Mouse (Mus musculus) CH12.LX (cell line): ENCODE data around the gene Plcb1.

Experiments
- CHD1 ChIP-seq: IDR thresholded peaks from 2 replicates; pipeline ENCODE4 v1.6.1; 2012; ENCODE audit warnings: low read depth, low read length, improper control_type of control experiment, inconsistent platforms
- CTCF ChIP-seq, 2 experiments: IDR thresholded peaks in 1 of 2; conservative IDR thresholded peaks in 1 of 2; 2 replicates each; pipeline ENCODE4 v1.5.1; 2011 to 2012; ENCODE audit warnings: low read depth in 2 of 2, low read length in 2 of 2, improper control_type of control experiment in 1 of 2, inconsistent platforms in 1 of 2, mild to moderate bottlenecking in 1 of 2, moderate library complexity in 1 of 2
- EP300 ChIP-seq: IDR thresholded peaks from 2 replicates; pipeline ENCODE4 v1.6.1; 2011; ENCODE audit warnings: low read length, improper control_type of control experiment
- HCFC1 ChIP-seq: IDR thresholded peaks from 2 replicates; pipeline ENCODE4 v1.6.1; 2012; ENCODE audit warnings: low read depth, mild to moderate bottlenecking, inconsistent platforms, low read length, improper control_type of control experiment
- KAT2A ChIP-seq: IDR thresholded peaks from 2 replicates; pipeline ENCODE4 v1.6.1; 2012; ENCODE audit warnings: low read length, improper control_type of control experiment, inconsistent platforms; ENCODE audit not compliant: insufficient replicate concordance
- MAFK ChIP-seq: IDR thresholded peaks from 2 replicates; pipeline ENCODE4 v1.6.1; 2011; ENCODE audit warnings: low read length, improper control_type of control experiment; ENCODE audit not compliant: insufficient replicate concordance
- SMC3 ChIP-seq: IDR thresholded peaks from 2 replicates; pipeline ENCODE4 v1.6.1; 2011; ENCODE audit warnings: low read depth, low read length, improper control_type of control experiment
- TCF12 ChIP-seq: IDR thresholded peaks from 2 replicates; pipeline ENCODE4 v1.6.1; 2014; ENCODE audit warnings: low read depth, mild to moderate bottlenecking, inconsistent platforms, low read length, improper control_type of control experiment
- USF1 ChIP-seq: IDR thresholded peaks from 2 replicates; pipeline ENCODE4 v1.6.1; 2014; ENCODE audit warnings: low read depth, mild to moderate bottlenecking, inconsistent platforms, low read length, improper control_type of control experiment
- ZC3H11A ChIP-seq: IDR thresholded peaks from 2 replicates; pipeline ENCODE4 v1.6.1; 2012; ENCODE audit warnings: low read depth, mild to moderate bottlenecking, inconsistent platforms, low read length, improper control_type of control experiment

DNA sequence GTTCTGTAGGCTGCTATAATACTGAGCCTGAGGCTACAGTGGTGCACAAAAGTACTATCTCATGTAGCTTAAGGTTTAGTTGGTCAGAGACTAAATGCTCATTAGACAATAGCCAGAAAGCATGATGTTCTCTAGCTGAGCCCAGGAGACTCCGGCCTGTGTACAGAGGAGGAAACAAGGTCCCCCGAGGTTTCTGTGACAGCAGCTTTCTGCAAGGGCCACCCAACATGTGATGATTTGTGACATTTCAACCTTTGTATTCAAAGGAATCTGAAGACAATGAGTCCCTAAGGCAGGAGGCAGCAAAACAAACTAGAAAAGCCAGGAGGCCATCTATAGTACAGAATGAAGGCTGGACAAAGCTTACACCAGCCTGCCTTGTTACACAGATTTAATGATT lies 70.8 kb downstream of the Plcb1 start:
- TF ChIP-seq CHD1 (no peak), KAT2A (no peak), TCF12 (no peak), MAFK (no peak), CTCF (conservative IDR thresholded peaks at IDR 0.05 in 1 of 2, IDR thresholded peaks at IDR 0.05 in 1 of 2; ENCODE audit: low read depth in 2 of 2, low read length in 2 of 2) (no peak), EP300 (no peak), ZC3H11A (no peak), HCFC1 (no peak), USF1 (no peak), SMC3 (no peak)
